Mouse (Mus musculus) neural tube, embryonic 13.5 days (tissue): ENCODE measurements around the gene Ubxn10. TPM values are rescaled to one million over a fixed set of nuclear protein-coding genes. Genes with fewer than 3 reads are reported as not detected.

ENCODE experiments used
- ATAC-seq: fragments of 200-750 bp; cut with Nextera tagmentation; 2 replicates; pipeline ENCODE4 v1.8.0; 2017; ENCODE audit warnings: low read depth, mild to moderate bottlenecking, moderate TSS enrichment, moderate library complexity
- H3K27ac ChIP-seq: fragments of 300-500 bp; sonication (generic); replicated peaks from 2 replicates; pipeline ENCODE4 v1.5.1; 2015; ENCODE audit warnings: moderate library complexity, mild to moderate bottlenecking, inconsistent platforms
- H3K27me3 ChIP-seq: fragments of 300-500 bp; sonication (generic); 2 replicates; pipeline ENCODE4 v1.6.1; 2015; ENCODE audit warnings: mild to moderate bottlenecking, inconsistent platforms
- H3K36me3 ChIP-seq: fragments of 300-500 bp; sonication (generic); 2 replicates; pipeline ENCODE4 v1.6.1; 2015; ENCODE audit warnings: mild to moderate bottlenecking, inconsistent platforms
- H3K4me1 ChIP-seq: fragments of 300-500 bp; sonication (generic); replicated peaks from 2 replicates; pipeline ENCODE4 v1.6.1; 2015; ENCODE audit warnings: inconsistent platforms
- H3K4me2 ChIP-seq: fragments of 300-500 bp; sonication (generic); 2 replicates; pipeline ENCODE4 v1.6.1; 2015; ENCODE audit warnings: inconsistent platforms, mild to moderate bottlenecking, moderate library complexity
- H3K4me3 ChIP-seq: fragments of 300-500 bp; sonication (generic); 2 replicates; pipeline ENCODE4 v1.5.1; 2015; ENCODE audit warnings: mild to moderate bottlenecking, inconsistent platforms
- H3K9ac ChIP-seq: fragments of 300-500 bp; sonication (generic); 2 replicates; pipeline ENCODE4 v1.6.1; 2015; ENCODE audit warnings: moderate library complexity, mild to moderate bottlenecking, inconsistent platforms
- H3K9me3 ChIP-seq: fragments of 300-500 bp; sonication (generic); 2 replicates; pipeline ENCODE4 v1.6.1; 2016; ENCODE audit warnings: inconsistent platforms
- WGBS: fragments of 180-500 bp; shearing (Covaris S2); methylation state at CpG from one replicate; pipeline ENCODE4 v1.1.7; 2015; 5-methylcytosine and 5-hydroxymethylcytosine counted together
- polyA plus RNA-seq: library from polyadenylated mRNA; unstranded; fragments of >200 nt; fragmentation: Nextera tagmentation; extraction: Ambion mirVana; gene quantifications from 2 replicates; pipeline ENCODE4 v1.2.1, GENCODE M21; 2015

Ubxn10 gene
- polyA plus RNA-seq, 1 experiment from 2014 or later: 1.9 TPM

- WGBS: 72% methylated on average over 11 of the region's 11 CpGs
- Histone ChIP-seq H3K4me3 (no peak overlapping the region), H3K9me3 (no peaks in the 10 kb centered on the region), H3K4me1 (peaks cover 15% of the 10 kb centered on the region), H3K36me3 (no peaks in the 10 kb centered on the region), H3K9ac (no peak overlapping the region), H3K27me3 (no peaks in the 10 kb centered on the region), H3K4me2 (no peak overlapping the region), H3K27ac (peak overlapping the region; percentile 72)
- no peak for ATAC-seq
Observed at GRCm38 (mm10) chr4:138710633-138711032, 26.3 kb downstream of the Ubxn10 start.

DNA sequence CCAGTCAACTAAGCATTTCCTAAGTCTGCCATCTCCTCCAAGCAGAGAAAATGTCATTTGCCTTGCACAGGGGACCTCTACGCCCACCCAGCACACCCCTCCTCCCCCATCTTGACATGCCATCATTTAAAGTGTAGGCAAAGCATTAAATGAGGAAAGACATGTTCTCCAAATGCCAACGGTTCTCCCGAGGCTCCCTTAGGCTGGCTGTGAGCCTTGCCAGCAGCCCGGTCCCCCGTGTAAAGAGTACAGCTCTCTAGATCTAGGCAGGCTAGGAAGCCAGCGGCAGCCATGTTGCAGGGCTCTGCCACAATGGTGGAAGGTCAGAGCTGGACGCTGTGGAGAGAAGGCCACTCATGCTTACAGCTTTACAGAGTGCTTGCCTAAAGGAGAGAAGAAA, 27.0 kb downstream of the Ubxn10 start:
- Histone ChIP-seq H3K4me1 (peaks cover 15% of the 10 kb centered on the region), H3K4me3 (no peak overlapping the region), H3K36me3 (no peaks in the 10 kb centered on the region), H3K27ac (peak overlapping the region; percentile 72), H3K27me3 (no peaks in the 10 kb centered on the region), H3K9ac (no peak overlapping the region), H3K4me2 (no peak overlapping the region), H3K9me3 (no peaks in the 10 kb centered on the region)
- 61% methylated on average over 7 of the region's 7 CpGs for WGBS
- ATAC-seq: peak; percentile 70

DNA sequence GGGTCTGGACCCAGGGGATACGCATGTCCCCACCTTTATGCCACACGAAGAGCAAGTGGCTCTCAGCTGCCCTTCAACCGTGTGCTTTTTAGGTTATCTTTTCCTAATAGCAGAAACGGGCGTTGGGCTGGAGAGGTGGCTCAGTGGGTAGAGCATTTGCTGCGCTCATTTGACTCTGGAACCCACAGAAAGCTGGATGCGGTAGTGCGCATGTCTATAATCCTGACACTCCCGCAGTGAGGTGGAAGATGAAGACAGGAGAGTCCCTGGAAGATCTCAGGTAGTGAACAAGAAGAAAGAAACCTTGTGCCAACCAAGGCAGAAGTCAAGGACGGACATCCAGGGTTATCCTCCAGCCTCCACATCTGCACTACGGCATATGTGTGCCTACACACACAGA, 27.7 kb downstream of the Ubxn10 start:
- WGBS: 83% methylated on average over 11 of the region's 11 CpGs
- Histone ChIP-seq H3K36me3 (no peaks in the 10 kb centered on the region), H3K9ac (no peak overlapping the region), H3K27ac (no peak overlapping the region), H3K4me2 (no peak overlapping the region), H3K27me3 (no peaks in the 10 kb centered on the region), H3K4me3 (no peak overlapping the region), H3K4me1 (peaks cover 15% of the 10 kb centered on the region), H3K9me3 (no peaks in the 10 kb centered on the region)
- ATAC-seq: no peak

DNA sequence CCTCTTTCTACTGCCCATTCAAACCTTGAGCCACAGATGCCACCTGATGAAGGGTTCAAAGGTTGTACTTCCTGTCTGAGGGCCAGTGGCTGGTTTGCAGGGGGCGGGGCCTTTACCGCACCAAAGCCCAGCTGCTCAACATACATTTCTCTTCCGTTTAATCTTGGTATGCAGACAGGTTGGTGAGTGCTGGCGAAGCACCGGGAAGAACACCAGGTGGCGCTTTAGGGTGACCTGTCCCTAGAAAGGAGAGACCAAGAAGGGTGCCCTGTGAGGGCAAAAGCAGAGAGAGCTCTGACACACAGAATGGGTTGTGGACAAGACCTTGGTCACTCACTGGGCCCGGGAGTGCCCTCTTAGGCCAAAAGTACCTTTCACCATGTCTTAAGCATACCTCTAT, 28.3 kb downstream of the Ubxn10 start:
- ATAC-seq: no peak
- H3K36me3 ChIP-seq: no peaks in the 10 kb centered on the region
- H3K27me3 ChIP-seq: no peaks in the 10 kb centered on the region
- H3K27ac ChIP-seq: no peak overlapping the region
- 9% methylated on average over 7 of the region's 7 CpGs for WGBS
- H3K4me2 ChIP-seq: no peak overlapping the region
- H3K4me3 ChIP-seq: no peak overlapping the region
- peaks cover 15% of the 10 kb centered on the region for H3K4me1 ChIP-seq
- H3K9ac ChIP-seq: no peak overlapping the region
- H3K9me3 ChIP-seq: no peaks in the 10 kb centered on the region

GRCm38 (mm10) chr4:138706620-138707019, 30.3 kb downstream of the Ubxn10 start:
- no peaks in the 10 kb centered on the region; the same call in 1 of the 2 replicates for H3K27me3 ChIP-seq
- H3K4me3 ChIP-seq: no peak overlapping the region
- H3K4me1 ChIP-seq: peaks cover 15% of the 10 kb centered on the region
- ATAC-seq: no peak
- H3K27ac ChIP-seq: no peak overlapping the region
- no peak overlapping the region for H3K9ac ChIP-seq
- H3K9me3 ChIP-seq: no peaks in the 10 kb centered on the region
- H3K4me2 ChIP-seq: no peak overlapping the region
- WGBS: 94% methylated on average over 8 of the region's 8 CpGs
- no peaks in the 10 kb centered on the region for H3K36me3 ChIP-seq

- no peak overlapping the region for H3K4me2 ChIP-seq
- no peaks in the 10 kb centered on the region for H3K9me3 ChIP-seq
- no peak overlapping the region for H3K27ac ChIP-seq
- no peak for ATAC-seq
- 90% methylated on average over 4 of the region's 4 CpGs for WGBS
- no peaks in the 10 kb centered on the region; the same call in 1 of the 2 replicates for H3K27me3 ChIP-seq
- no peaks in the 10 kb centered on the region; the same call in 1 of the 2 replicates for H3K4me1 ChIP-seq
- no peak overlapping the region for H3K9ac ChIP-seq
- no peak overlapping the region for H3K4me3 ChIP-seq
- H3K36me3 ChIP-seq: no peaks in the 10 kb centered on the region
Observed at GRCm38 (mm10) chr4:138704169-138704568, 32.8 kb downstream of the Ubxn10 start.

GRCm38 (mm10) chr4:138703591-138703990, 33.4 kb downstream of the Ubxn10 start:
- Histone ChIP-seq H3K4me3 (no peak overlapping the region), H3K4me1 (no peaks in the 10 kb centered on the region; the same call in 1 of the 2 replicates), H3K4me2 (no peak overlapping the region), H3K36me3 (no peaks in the 10 kb centered on the region), H3K27me3 (no peaks in the 10 kb centered on the region; the same call in 1 of the 2 replicates), H3K9ac (no peak overlapping the region), H3K27ac (no peak overlapping the region), H3K9me3 (no peaks in the 10 kb centered on the region)
- no peak for ATAC-seq
- 55% methylated on average over 7 of the region's 7 CpGs for WGBS

DNA sequence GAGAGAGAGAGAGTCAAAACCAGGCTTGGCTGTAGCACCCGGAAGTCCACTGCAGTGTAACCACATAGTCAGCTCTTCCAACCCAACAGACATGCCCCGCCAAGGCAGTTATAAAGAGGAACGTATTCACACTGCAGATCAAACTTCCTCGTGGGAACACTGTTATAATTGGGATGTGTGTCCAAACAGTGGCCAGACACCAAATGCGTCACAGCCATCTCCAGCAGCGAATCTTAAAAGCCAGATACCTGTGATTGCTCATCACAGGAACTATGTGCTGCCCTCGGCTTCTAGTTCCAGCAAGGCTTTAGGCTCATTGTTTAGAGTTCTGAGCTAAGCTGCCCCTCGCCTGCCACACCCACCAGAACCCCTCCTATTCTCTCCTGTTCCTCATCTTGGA, 34.4 kb downstream of the Ubxn10 start:
- H3K4me2 ChIP-seq: no peak overlapping the region
- H3K9ac ChIP-seq: no peak overlapping the region
- no peaks in the 10 kb centered on the region for H3K9me3 ChIP-seq
- ATAC-seq: no peak
- H3K4me1 ChIP-seq: no peaks in the 10 kb centered on the region
- no peaks in the 10 kb centered on the region; the same call in 1 of the 2 replicates for H3K27me3 ChIP-seq
- no peak overlapping the region for H3K4me3 ChIP-seq
- H3K36me3 ChIP-seq: no peaks in the 10 kb centered on the region
- no peak overlapping the region for H3K27ac ChIP-seq
- WGBS: 78% methylated on average over 8 of the region's 8 CpGs

GRCm38 (mm10) chr4:138702031-138702430, 34.9 kb downstream of the Ubxn10 start:
- Histone ChIP-seq H3K4me2 (no peak overlapping the region), H3K9me3 (no peaks in the 10 kb centered on the region), H3K4me3 (no peak overlapping the region), H3K27me3 (no peaks in the 10 kb centered on the region; the same call in 1 of the 2 replicates), H3K4me1 (peaks cover 4% of the 10 kb centered on the region), H3K9ac (no peak overlapping the region), H3K36me3 (no peaks in the 10 kb centered on the region), H3K27ac (no peak overlapping the region)
- WGBS: 83% methylated on average over 2 of the region's 2 CpGs
- no peak for ATAC-seq

GRCm38 (mm10) chr4:138701111-138701510, 35.9 kb downstream of the Ubxn10 start:
- H3K27ac ChIP-seq: no peak overlapping the region
- WGBS: 74% methylated on average over 8 of the region's 8 CpGs
- H3K4me3 ChIP-seq: no peak overlapping the region
- H3K4me1 ChIP-seq: peaks cover 13% of the 10 kb centered on the region
- H3K27me3 ChIP-seq: peaks cover 4% of the 10 kb centered on the region; the same call in 1 of the 2 replicates
- no peaks in the 10 kb centered on the region for H3K36me3 ChIP-seq
- no peak overlapping the region for H3K4me2 ChIP-seq
- no peaks in the 10 kb centered on the region for H3K9me3 ChIP-seq
- no peak overlapping the region for H3K9ac ChIP-seq
- ATAC-seq: peak; percentile 43; the same call in 1 of the 2 replicates

DNA sequence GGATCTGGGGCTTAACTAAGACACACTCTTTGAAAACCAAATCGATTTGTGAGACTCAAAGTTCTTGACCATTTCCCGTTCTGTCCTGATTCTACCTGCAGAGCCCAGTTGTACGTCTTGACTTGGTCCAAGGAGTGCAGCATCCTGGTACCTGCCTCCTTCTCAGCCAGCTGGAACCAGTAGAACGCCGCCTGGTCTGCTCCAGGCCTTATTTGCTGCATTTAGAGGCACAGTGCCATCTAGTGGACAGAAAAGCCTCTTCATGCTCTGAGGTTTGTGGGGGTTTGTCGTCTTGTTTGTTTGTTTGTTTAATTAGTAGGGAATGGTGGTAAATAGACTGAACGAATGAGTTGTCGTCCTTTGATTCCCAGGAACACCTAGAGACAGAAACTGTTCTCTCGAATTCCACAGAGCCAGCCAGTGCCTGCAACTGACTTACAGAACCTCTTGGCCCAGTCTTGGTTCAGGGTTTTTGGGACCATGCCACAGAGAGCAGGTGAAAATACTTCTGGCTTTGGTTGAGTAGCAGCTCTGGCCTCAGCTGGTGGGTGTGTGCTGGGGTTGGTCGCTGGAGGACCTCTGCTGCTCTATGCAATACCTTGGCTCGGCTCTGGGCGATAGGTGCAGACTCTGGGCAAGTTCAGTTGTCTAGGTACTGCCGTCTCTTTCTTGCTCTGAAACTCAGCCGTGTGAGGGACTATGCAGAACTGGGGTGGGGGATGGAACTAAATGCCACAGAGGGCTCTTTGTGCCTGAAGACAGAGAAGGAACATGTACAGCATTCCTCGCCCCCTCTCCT, 36.6 kb downstream of the Ubxn10 start:
- peaks cover 13% of the 10 kb centered on the region for H3K4me1 ChIP-seq
- ATAC-seq: peak; percentile 75

GRCm38 (mm10) chr4:138698296-138698695, 38.7 kb downstream of the Ubxn10 start:
- Histone ChIP-seq H3K9ac (no peak overlapping the region), H3K4me2 (no peak overlapping the region), H3K27ac (no peak overlapping the region), H3K4me3 (no peak overlapping the region), H3K36me3 (no peaks in the 10 kb centered on the region), H3K4me1 (peaks cover 23% of the 10 kb centered on the region), H3K9me3 (no peaks in the 10 kb centered on the region), H3K27me3 (peaks cover 4% of the 10 kb centered on the region; the same call in 1 of the 2 replicates)
- ATAC-seq: no peak
- 52% methylated on average over 2 of the region's 2 CpGs for WGBS

More for the DNA sequence above, 36.6 kb downstream of the Ubxn10 start:
- Histone ChIP-seq H3K4me2 (no peak overlapping the region), H3K9ac (no peak overlapping the region), H3K27ac (no peak overlapping the region), H3K36me3 (no peaks in the 10 kb centered on the region), H3K27me3 (peaks cover 4% of the 10 kb centered on the region; the same call in 1 of the 2 replicates), H3K4me3 (no peak overlapping the region), H3K9me3 (no peaks in the 10 kb centered on the region)
- 27% methylated on average over 15 of the region's 15 CpGs for WGBS
